Mouse (Mus musculus) hindbrain, embryonic 15.5 days (tissue): ENCODE measurements around the gene Srf. TPM values are rescaled to one million over a fixed set of nuclear protein-coding genes. Genes with fewer than 3 reads are reported as not detected.
"Not testable (repeated sequence)": the region's sequence is repeated elsewhere in the genome, so short reads cannot be mapped to it uniquely, and the experiment has no call there.

Source experiments
- ATAC-seq: fragments of 200-750 bp; cut with Nextera tagmentation; 2 replicates; pipeline ENCODE4 v1.8.0; 2017; ENCODE audit warnings: low read depth, moderate number of reproducible peaks, moderate TSS enrichment; ENCODE audit not compliant: low FRiP score
- H3K27ac ChIP-seq: fragments of 300-500 bp; sonication (generic); replicated peaks from 2 replicates; pipeline ENCODE4 v1.5.1; 2015; ENCODE audit warnings: mild to moderate bottlenecking, inconsistent platforms
- H3K27me3 ChIP-seq: fragments of 300-500 bp; sonication (generic); 2 replicates; pipeline ENCODE4 v1.6.1; 2015; ENCODE audit warnings: control low read depth, inconsistent platforms
- H3K36me3 ChIP-seq: fragments of 300-500 bp; sonication (generic); 2 replicates; pipeline ENCODE4 v1.6.1; 2015; ENCODE audit warnings: control low read depth, inconsistent platforms
- H3K4me1 ChIP-seq: fragments of 300-500 bp; sonication (generic); replicated peaks from 2 replicates; pipeline ENCODE4 v1.6.1; 2015; ENCODE audit warnings: control low read depth, inconsistent platforms
- H3K4me2 ChIP-seq: fragments of 300-500 bp; sonication (generic); 2 replicates; pipeline ENCODE4 v1.6.1; 2015; ENCODE audit warnings: moderate library complexity, mild to moderate bottlenecking, inconsistent platforms
- H3K4me3 ChIP-seq: fragments of 300-500 bp; sonication (generic); 2 replicates; pipeline ENCODE4 v1.5.1; 2015; ENCODE audit warnings: mild to moderate bottlenecking, inconsistent platforms
- H3K9ac ChIP-seq: fragments of 300-500 bp; sonication (generic); 2 replicates; pipeline ENCODE4 v1.6.1; 2015; ENCODE audit warnings: inconsistent platforms
- H3K9me3 ChIP-seq: fragments of 300-500 bp; sonication (generic); 2 replicates; pipeline ENCODE4 v1.6.1; 2016; ENCODE audit warnings: control low read depth, inconsistent platforms
- WGBS: fragments of 180-500 bp; shearing (Covaris S2); methylation state at CpG from one replicate; pipeline ENCODE4 v1.1.7; 2015; 5-methylcytosine and 5-hydroxymethylcytosine counted together
- polyA plus RNA-seq: library from polyadenylated mRNA; unstranded; fragments of >200 nt; fragmentation: Nextera tagmentation; extraction: Ambion mirVana; gene quantifications from 2 replicates; pipeline ENCODE4 v1.2.1, GENCODE M21; 2015

Gene Srf
- polyA plus RNA-seq, 1 experiment from 2014 or later, result 4.5 TPM

DNA sequence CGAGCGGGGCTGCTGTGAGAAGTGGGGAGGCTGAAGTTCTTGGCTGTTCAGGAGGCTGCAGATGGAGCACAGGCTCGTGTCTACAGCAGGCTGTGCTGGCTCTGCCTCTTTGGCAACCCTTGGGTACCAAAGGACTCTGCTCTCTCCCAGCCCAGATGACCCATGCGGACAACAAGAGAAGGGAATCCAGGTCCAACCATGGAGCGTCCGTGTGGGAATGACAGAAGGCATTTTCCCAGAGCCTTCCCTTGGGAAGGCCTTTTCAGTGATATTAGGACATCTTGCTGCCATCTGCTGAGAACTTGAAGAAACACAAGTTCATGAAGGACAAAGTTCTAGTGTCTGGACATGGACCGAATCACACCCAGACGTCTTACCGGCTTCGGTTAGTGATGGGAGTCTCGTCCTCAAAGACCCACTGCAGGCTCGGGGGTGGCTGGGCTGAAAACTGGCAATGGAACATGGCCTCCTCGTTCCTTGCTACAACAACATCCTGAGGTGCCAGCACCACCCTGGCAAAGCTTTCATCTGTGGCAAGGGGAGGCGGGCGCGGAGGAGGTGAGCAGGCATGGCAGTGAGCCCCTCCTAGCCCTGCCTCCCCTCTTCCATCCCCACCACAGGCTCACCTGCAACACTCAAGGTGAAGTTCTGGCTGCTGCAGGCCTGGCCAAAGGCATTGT lies 33.8 kb upstream of the Srf start:
- WGBS, result 91% methylated on average over 16 of the region's 16 CpGs
- ATAC-seq, result no peak
- no peaks in the 10 kb centered on the region for H3K9me3 ChIP-seq
- no peak overlapping the region for H3K4me2 ChIP-seq
- H3K27me3 ChIP-seq, result no peaks in the 10 kb centered on the region
- peaks cover 31% of the 10 kb centered on the region for H3K36me3 ChIP-seq
- H3K9ac ChIP-seq, result no peak overlapping the region
- 0 out of 2 replicates have a peak, but pooled peaks cover 5% of the 10 kb centered on the region for H3K4me1 ChIP-seq
- H3K4me3 ChIP-seq, result no peak overlapping the region
- no peak overlapping the region for H3K27ac ChIP-seq

DNA sequence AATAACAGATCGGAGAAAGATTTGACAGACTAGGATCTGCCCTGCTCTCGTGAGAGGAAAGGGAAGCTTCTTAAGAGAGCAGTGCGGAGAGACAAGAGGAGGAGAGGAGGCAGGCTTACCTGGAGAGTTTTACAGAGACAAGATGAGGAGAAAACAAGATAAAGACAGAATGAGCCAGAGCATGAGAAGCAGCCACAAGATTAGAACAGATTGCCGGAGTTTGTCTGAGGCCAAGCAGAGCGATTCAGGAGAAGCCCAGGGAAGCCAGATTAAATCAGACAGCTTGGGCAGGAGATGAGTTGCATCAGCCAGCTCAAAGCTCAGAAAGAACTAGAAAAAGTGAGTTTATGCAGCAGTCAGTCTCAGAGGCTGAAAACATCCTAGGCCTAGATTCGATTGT lies 32.9 kb upstream of the Srf start:
- Histone ChIP-seq H3K4me1 (0 out of 2 replicates have a peak, but pooled peaks cover 5% of the 10 kb centered on the region), H3K27ac (no peak overlapping the region), H3K27me3 (no peaks in the 10 kb centered on the region), H3K9ac (no peak overlapping the region), H3K4me3 (no peak overlapping the region), H3K4me2 (no peak overlapping the region), H3K9me3 (no peaks in the 10 kb centered on the region), H3K36me3 (peaks cover 34% of the 10 kb centered on the region)
- WGBS, result 93% methylated on average over 6 of the region's 6 CpGs
- no peak for ATAC-seq

DNA sequence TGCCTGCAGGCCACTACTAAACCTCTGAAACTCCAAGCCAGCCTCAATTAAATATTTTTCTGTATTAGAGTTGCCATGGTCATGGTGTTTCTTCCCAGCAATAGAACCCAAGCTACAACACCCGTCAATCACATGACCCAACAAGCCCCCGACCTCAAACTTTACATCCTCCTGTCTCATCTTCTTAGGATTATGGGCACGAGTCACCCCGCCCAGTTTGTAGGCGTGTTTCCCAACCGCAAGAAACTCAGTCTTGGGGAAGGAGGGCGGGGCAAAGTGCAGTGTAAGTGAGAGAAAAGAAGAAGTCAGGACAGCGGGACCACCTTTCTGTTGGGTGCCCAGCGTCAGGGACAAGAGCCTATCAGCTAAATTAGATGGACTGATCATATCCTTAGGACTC lies 32.2 kb upstream of the Srf start:
- Histone ChIP-seq H3K27ac (no peak overlapping the region), H3K9ac (no peak overlapping the region), H3K9me3 (no peaks in the 10 kb centered on the region), H3K4me3 (no peak overlapping the region), H3K27me3 (no peaks in the 10 kb centered on the region), H3K4me2 (no peak overlapping the region), H3K4me1 (0 out of 2 replicates have a peak, but pooled peaks cover 5% of the 10 kb centered on the region), H3K36me3 (peaks cover 34% of the 10 kb centered on the region)
- no peak for ATAC-seq
- 89% methylated on average over 9 of the region's 9 CpGs for WGBS

DNA sequence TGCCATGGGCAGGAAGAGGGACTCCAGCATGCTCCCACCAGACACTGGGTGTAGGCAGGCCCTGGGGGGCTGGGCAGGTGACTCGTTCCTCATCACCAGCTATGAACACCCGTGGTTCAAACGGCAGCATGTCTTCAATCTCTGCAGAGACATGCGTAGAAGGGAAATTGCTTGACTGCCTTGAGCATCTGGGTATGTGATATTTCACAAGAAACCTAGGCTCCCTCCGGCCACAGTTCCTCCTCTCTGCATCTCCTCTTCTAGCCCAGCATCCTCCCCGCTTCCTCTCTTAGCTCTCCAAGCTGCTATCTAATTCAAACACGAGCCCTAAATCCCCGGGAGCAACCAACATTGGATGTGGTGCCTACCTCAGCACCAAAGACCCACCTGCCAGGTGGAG lies 30.4 kb upstream of the Srf start:
- H3K27ac ChIP-seq, result no peak overlapping the region
- WGBS, result 91% methylated on average over 8 of the region's 8 CpGs
- peaks cover 41% of the 10 kb centered on the region for H3K36me3 ChIP-seq

DNA sequence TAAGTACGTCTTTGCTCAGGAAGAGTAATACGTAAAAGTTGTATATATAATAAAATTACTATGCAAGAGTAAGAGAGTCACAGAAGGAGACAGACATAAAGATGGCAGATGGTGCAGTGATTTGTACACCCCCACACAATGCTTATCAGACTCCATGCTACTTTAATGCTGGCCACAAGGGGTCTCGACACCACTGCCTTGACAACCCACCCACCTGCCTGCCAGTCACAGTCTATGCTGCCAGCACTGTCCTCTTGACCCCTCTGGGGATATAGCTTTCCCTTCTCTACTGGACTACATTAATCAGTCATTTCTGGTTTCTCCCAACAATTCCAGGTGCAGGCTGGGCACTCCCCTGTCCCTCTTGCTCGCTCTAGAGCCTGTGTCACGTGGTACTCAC lies 22.7 kb upstream of the Srf start:
- 84% methylated on average over 5 of the region's 5 CpGs for WGBS
- H3K4me2 ChIP-seq, result no peak overlapping the region
- H3K9ac ChIP-seq, result no peak overlapping the region
- H3K27ac ChIP-seq, result no peak overlapping the region
- no peaks in the 10 kb centered on the region for H3K4me1 ChIP-seq
- H3K9me3 ChIP-seq, result no peaks in the 10 kb centered on the region
- no peak for ATAC-seq
- no peak overlapping the region for H3K4me3 ChIP-seq
- peaks cover 54% of the 10 kb centered on the region for H3K36me3 ChIP-seq
- no peaks in the 10 kb centered on the region for H3K27me3 ChIP-seq

More for the DNA sequence above, 30.4 kb upstream of the Srf start:
- Histone ChIP-seq H3K4me3 (no peak overlapping the region), H3K4me1 (no peaks in the 10 kb centered on the region), H3K9me3 (no peaks in the 10 kb centered on the region), H3K27me3 (no peaks in the 10 kb centered on the region), H3K9ac (no peak overlapping the region), H3K4me2 (no peak overlapping the region)
- ATAC-seq, result no peak

DNA sequence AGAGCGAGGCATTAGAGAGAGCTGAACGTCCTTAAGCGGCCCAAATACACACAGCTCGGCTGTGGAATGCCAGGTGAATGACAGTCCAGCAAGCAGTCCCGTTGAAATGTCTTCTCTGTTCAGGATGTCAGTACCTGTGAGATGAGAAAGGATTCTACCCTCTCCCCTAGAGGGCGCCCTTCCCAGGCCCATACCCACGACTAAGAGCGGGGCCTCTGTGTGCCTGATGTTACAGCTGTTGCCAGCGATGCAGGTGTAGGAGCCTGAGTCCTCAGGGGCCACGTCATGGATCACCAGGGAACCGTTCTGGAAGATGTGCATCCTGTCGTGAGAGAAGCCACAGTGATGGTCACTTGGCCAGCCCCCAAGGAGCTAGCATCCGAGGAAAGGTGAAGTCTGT lies 20.1 kb upstream of the Srf start:
- H3K9me3 ChIP-seq, result no peaks in the 10 kb centered on the region
- peaks cover 58% of the 10 kb centered on the region for H3K36me3 ChIP-seq
- no peak overlapping the region for H3K9ac ChIP-seq
- no peaks in the 10 kb centered on the region for H3K4me1 ChIP-seq
- no peaks in the 10 kb centered on the region for H3K27me3 ChIP-seq
- WGBS, result 92% methylated on average over 13 of the region's 13 CpGs
- ATAC-seq, result no peak
- H3K4me3 ChIP-seq, result no peak overlapping the region
- no peak overlapping the region for H3K4me2 ChIP-seq
- no peak overlapping the region for H3K27ac ChIP-seq

DNA sequence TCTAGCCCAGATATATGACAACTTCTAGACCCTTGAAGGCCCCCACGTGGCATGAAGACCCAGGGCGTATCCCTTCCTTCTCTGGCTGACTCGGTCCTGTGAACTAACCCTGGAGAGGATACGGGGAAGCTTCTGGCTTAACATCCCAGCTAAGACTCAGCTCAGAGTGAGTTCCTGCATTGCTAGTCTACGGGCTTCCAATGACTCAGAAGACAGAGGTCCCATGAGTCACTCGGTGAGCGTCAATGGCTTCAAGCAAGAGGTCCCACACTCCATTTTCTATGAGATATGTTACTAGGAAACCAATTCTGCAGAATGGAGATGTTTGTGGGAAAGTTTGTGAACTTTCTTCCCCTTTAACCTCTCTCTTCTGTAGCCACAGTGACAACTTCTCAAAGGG lies 18.6 kb upstream of the Srf start:
- H3K27me3 ChIP-seq, result no peaks in the 10 kb centered on the region
- no peak overlapping the region for H3K4me3 ChIP-seq
- no peaks in the 10 kb centered on the region for H3K4me1 ChIP-seq
- no peak for ATAC-seq
- H3K36me3 ChIP-seq, result peaks cover 56% of the 10 kb centered on the region
- H3K9ac ChIP-seq, result no peak overlapping the region
- no peak overlapping the region for H3K4me2 ChIP-seq
- no peak overlapping the region for H3K27ac ChIP-seq
- H3K9me3 ChIP-seq, result no peaks in the 10 kb centered on the region
- 96% methylated on average over 7 of the region's 7 CpGs for WGBS

DNA sequence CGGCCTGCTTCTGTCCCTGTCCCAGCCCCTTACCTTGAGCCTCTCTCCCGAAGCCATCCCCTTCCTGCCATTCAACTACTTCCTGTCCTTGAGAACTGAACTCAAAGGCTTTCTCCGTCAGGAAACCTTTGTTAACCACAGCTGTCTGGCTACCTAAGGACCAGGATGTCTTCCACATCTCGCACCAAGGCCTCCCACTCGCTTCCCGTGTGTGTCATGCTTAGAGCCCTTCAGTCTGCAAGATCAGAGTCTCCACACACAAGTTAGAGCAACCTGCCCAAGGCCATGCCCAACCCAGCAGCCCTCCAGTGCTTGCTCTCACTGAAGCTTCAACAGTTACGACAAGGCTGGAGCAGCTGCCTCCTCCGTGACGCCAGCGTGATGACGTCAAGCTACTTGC lies 15.0 kb upstream of the Srf start:
- no peak for ATAC-seq
- Histone ChIP-seq H3K4me1 (no peaks in the 10 kb centered on the region), H3K27me3 (no peaks in the 10 kb centered on the region), H3K36me3 (peaks cover 48% of the 10 kb centered on the region), H3K9me3 (no peaks in the 10 kb centered on the region), H3K27ac (no peak overlapping the region), H3K9ac (no peak overlapping the region), H3K4me3 (no peak overlapping the region), H3K4me2 (no peak overlapping the region)
- 91% methylated on average over 11 of the region's 11 CpGs for WGBS

DNA sequence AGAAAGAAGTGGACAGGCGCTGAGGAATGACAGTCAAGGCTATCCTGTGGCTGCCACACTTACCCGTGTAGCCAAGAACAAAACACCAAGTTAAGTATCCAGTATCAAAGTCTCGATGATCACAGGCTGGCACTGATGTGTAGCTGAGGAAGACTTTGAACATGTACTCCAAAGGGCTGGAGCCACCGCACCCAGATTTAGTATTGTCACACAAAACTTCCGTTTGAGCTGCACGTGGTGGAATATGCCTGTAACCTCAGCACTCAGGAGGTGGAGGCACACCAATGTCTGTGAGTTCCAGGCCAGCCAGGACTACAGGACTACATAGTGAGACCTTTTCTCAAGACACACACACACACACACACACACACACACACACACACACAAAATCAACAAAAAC lies 3.2 kb upstream of the Srf start:
- Histone ChIP-seq H3K36me3 (peaks cover 7% of the 10 kb centered on the region; the same call in 1 of the 2 replicates), H3K9me3 (no peaks in the 10 kb centered on the region), H3K9ac (no peak overlapping the region), H3K4me3 (no peak overlapping the region), H3K4me1 (peaks cover 17% of the 10 kb centered on the region), H3K27ac (no peak overlapping the region), H3K4me2 (no peak overlapping the region), H3K27me3 (no peaks in the 10 kb centered on the region)
- WGBS, result 92% methylated on average over 6 of the region's 6 CpGs
- ATAC-seq, result no peak

DNA sequence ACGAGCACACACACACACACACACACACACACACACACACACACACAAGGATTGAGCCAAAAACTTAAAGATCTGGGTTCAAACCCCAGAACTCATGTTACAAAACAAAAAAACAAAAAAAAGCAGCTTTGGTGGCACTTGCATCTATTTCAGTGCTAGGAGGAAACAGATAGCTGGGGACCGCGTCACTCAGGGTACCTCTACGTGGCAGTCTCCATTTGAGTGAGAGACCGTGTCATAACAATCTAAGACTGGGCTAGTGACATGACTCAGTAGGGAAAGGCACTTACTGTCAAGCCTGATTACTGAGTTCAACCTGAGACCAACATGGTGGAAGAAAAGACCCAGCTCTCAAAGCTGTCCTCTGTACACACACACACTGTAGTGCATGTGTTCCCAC lies 2.2 kb upstream of the Srf start:
- WGBS, result 94% methylated on average over 5 of the region's 5 CpGs

DNA sequence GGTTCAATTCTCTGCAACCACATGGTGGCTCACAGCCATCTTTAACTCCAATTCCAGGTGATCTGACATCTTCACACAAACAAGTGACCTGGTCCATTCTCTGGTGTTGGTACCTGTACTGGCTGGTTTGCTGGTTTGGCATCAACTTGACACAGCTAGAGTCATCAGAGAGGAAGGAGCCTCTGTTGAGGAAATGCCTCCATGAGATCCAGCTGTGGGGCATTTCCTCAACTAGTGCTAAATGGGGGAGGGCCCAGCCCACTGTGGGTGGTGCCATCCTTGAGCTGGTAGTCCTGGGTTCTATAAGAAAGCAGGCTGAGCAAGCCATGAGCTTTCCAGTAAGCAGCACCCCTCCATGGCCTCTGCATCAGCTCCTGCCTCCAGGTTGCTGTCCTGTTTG lies 1.3 kb upstream of the Srf start:
- H3K9ac ChIP-seq, H3K4me3 ChIP-seq, H3K27ac ChIP-seq, ATAC-seq, H3K9me3 ChIP-seq, H3K27me3 ChIP-seq, H3K36me3 ChIP-seq: not testable (repeated sequence)
- H3K4me2 ChIP-seq, result peak overlapping the region; percentile 84; the same call in 1 of the 2 replicates
- H3K4me1 ChIP-seq, result peaks cover 35% of the 10 kb centered on the region

More for the DNA sequence above, 2.2 kb upstream of the Srf start:
- Histone ChIP-seq H3K9ac (no peak overlapping the region), H3K36me3 (no peaks in the 10 kb centered on the region), H3K4me2 (no peak overlapping the region), H3K4me1 (peaks cover 27% of the 10 kb centered on the region), H3K9me3 (no peaks in the 10 kb centered on the region), H3K27me3 (no peaks in the 10 kb centered on the region), H3K27ac (no peak overlapping the region), H3K4me3 (no peak overlapping the region)
- no peak for ATAC-seq

DNA sequence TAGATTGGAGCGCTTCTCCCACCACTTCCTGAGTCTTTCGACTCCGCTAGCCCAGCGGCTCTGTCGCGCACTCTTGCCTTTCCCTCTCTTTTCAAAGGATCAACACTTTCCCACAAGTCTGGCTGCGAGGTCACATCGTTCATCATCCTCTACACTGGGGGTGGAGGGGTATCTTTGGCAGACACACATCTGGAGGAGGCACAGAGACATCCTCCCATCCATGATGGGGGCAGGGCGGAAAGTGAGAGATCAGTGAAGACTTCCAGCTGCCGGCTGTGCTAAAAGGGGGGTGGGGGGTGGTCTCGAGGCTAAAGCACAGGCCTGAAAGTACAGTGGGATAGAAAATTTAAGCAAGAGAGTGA lies 590 bp upstream of the Srf start:
- ATAC-seq, result no peak; the same call in 1 of the 2 replicates

More for the DNA sequence above, 590 bp upstream of the Srf start:
- 0% methylated on average over 11 of the region's 11 CpGs for WGBS
- Histone ChIP-seq H3K9ac (peak overlapping the region; percentile 38), H3K27me3 (no peaks in the 10 kb centered on the region), H3K4me3 (peak overlapping the region; percentile 91), H3K36me3 (peaks cover 7% of the 10 kb centered on the region), H3K9me3 (no peaks in the 10 kb centered on the region), H3K4me2 (peak overlapping the region; percentile 84), H3K27ac (peak overlapping the region; percentile 95), H3K4me1 (peaks cover 40% of the 10 kb centered on the region)
